Mouse (Mus musculus): ENCODE results near the gene Ankrd9.

DNA sequence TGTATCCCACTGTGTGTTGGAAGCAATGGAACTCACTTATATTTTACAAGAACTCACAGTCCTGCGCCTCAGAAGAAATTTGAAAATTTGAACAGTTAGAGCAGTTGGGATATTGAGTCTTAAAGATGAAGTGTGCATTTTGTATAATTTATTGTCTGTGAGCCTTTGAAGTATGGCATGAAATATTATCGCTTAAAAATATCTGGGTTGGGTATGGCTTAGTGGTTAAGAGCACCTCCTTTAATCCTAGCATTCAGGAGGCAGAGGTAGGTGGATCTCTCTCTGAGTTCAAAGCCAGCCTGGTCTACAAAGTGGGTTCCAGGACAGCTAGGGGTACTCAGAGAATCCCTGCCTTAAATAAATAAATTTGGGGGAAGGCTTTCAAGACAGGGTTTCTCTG, 40.2 kb upstream of the Ankrd9 start:
- TF ChIP-seq ZC3H11A (IDR thresholded peaks at IDR 0.05; ENCODE audit: low read depth, low read length) (no peak), NRF1 (IDR thresholded peaks at IDR 0.05; ENCODE audit: insufficient read depth, low read depth, low read length, poor library complexity, severe bottlenecking) (no peak), CTCF (IDR thresholded peaks at IDR 0.05 in 2 of 3, conservative IDR thresholded peaks at IDR 0.05 in 1 of 3; ENCODE audit: control insufficient read depth in 1 of 3, insufficient read depth in 1 of 3, low read depth in 2 of 3, low read length in 3 of 3, poor library complexity in 1 of 3, severe bottlenecking in 1 of 3) (no peak)
